Mouse (Mus musculus) testis, adult 2 months (tissue): Measurements from ENCODE around the gene Aars.
"Not testable (repeated sequence)": the region's sequence is repeated elsewhere in the genome, so short reads cannot be mapped to it uniquely, and the experiment has no call there.

Source experiments
- CTCF ChIP-seq: fragments of 200-500 bp; IDR thresholded peaks from 2 replicates; pipeline ENCODE4 v1.5.1; 2012; ENCODE audit warnings: low read depth, mild to moderate bottlenecking, inconsistent platforms, low read length, moderate library complexity; ENCODE audit not compliant: control insufficient read depth, insufficient read depth, insufficient replicate concordance
- POLR2A ChIP-seq: fragments of 200-500 bp; IDR thresholded peaks from 2 replicates; pipeline ENCODE4 v1.6.1; 2012; ENCODE audit warnings: low read depth, mild to moderate bottlenecking, inconsistent platforms, low read length, moderate library complexity; ENCODE audit not compliant: control insufficient read depth

DNA sequence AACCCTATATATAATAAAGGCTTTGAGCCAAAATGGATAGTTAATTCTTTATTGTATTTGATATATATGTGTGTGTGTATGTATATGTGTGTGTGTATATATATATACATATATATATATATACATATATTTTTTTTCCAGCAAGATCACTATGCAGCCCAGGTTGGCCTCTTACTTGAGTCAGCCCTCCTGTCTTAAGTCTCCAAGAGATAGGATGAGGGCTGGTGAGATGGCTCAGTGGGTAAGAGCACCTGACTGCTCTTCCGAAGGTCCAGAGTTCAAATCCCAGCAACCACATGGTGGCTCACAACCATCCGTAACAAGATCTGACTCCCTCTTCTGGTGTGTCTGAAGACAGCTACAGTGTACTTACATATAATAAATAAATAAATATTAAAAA lies 6.3 kb upstream of the Aars start:
- TF ChIP-seq CTCF, POLR2A: not testable (repeated sequence)
